Mouse (Mus musculus) G1E (cell line): ENCODE results near the gene Abcf1. TPM values are rescaled to one million over a fixed set of nuclear protein-coding genes. Genes with fewer than 3 reads are reported as not detected.

Source experiments
- ATAC-seq: 2 replicates; pipeline ENCODE4 v1.8.0; 2016; ENCODE audit warnings: mild to moderate bottlenecking; ENCODE audit not compliant: insufficient number of reproducible peaks, poor library complexity, low FRiP score, severe bottlenecking; ENCODE audit errors: extremely low read depth
- DNase-seq: peaks from one replicate; pipeline ENCODE4 v3.0.0; 2012; ENCODE audit warnings: low spot score
- H3K27me3 ChIP-seq: 2 replicates; pipeline ENCODE4 v1.6.1; 2012; ENCODE audit warnings: mild to moderate bottlenecking, low read length, inconsistent platforms; ENCODE audit not compliant: insufficient read depth
- H3K36me3 ChIP-seq: replicated peaks from 2 replicates; pipeline ENCODE3; 2012; ENCODE audit warnings: mild to moderate bottlenecking, inconsistent platforms
- H3K4me1 ChIP-seq: 2 replicates; pipeline ENCODE4 v1.6.1; 2012; ENCODE audit warnings: low read depth, low read length, inconsistent platforms, mixed read lengths; ENCODE audit not compliant: insufficient read depth
- H3K4me3 ChIP-seq: 2 replicates; pipeline ENCODE4 v1.5.1; 2012; ENCODE audit warnings: low read depth, mild to moderate bottlenecking, inconsistent platforms, low read length, moderate library complexity, mixed read lengths
- H3K9me3 ChIP-seq: replicated peaks from 2 replicates; pipeline ENCODE4 v1.6.1; 2012; ENCODE audit warnings: inconsistent platforms
- CTCF ChIP-seq: IDR thresholded peaks from 2 replicates; pipeline ENCODE4 v1.5.1; 2012; ENCODE audit warnings: low read depth, low read length, inconsistent platforms, mixed read lengths
- GATA1 ChIP-seq: IDR thresholded peaks from 2 replicates; pipeline ENCODE4 v1.6.1; 2012; ENCODE audit warnings: borderline replicate concordance, low read length, inconsistent platforms, mixed read lengths
- GATA2 ChIP-seq: IDR thresholded peaks from 2 replicates; pipeline ENCODE4 v1.6.1; 2012; ENCODE audit warnings: low read depth, low read length, inconsistent platforms, borderline replicate concordance
- POLR2AphosphoS5 ChIP-seq: IDR thresholded peaks from 2 replicates; pipeline ENCODE4 v1.6.1; 2012; ENCODE audit warnings: low read depth, low read length, inconsistent platforms; ENCODE audit not compliant: insufficient replicate concordance
- TAL1 ChIP-seq: conservative IDR thresholded peaks from 2 replicates; pipeline ENCODE4 v1.6.1; 2012; ENCODE audit warnings: low read depth, low read length, inconsistent platforms, mixed read lengths
- polyA plus RNA-seq: library from polyadenylated mRNA; stranded (reverse); fragments of >175 nt; gene quantifications from 2 replicates; pipeline ENCODE4 v1.2.3, GENCODE M21; 2012
- total RNA-seq, 2 experiments: library from RNA; stranded (forward) in 1 of 2; stranded (reverse) in 1 of 2; fragments of 200-1000 nt in 1 of 2; fragments of >200 nt in 1 of 2; fragmentation: Nextera tagmentation in 1 of 2; gene quantifications; 2 replicates each; pipeline ENCODE4 v1.2.3; 2014 to 2017

The Abcf1 gene
- total and polyA plus RNA-seq, 3 experiments, result 77.0 to 196 (median 176) TPM

- TF ChIP-seq POLR2AphosphoS5, result no peak
- no peak for TF ChIP-seq GATA1
- peak; percentile 74 for TF ChIP-seq TAL1
- no peak for TF ChIP-seq GATA2
- TF ChIP-seq CTCF, result no peak
- H3K36me3 ChIP-seq, result peaks cover 67% of the 10 kb centered on the region
- no peaks in the 10 kb centered on the region for H3K27me3 ChIP-seq
- H3K4me3 ChIP-seq, result no peak overlapping the region; the same call in 1 of the 2 replicates
- ATAC-seq (peak; percentile 67), DNase-seq (peak; percentile 57)
- H3K9me3 ChIP-seq, result peaks cover 30% of the 10 kb centered on the region
- peaks cover 91% of the 10 kb centered on the region for H3K4me1 ChIP-seq
Measured at GRCm38 (mm10) chr17:36001966-36002365, 32.4 kb upstream of the Abcf1 start.

GRCm38 (mm10) chr17:36001121-36001897 is 31.7 kb upstream of the Abcf1 start:
- peaks cover 30% of the 10 kb centered on the region for H3K9me3 ChIP-seq
- peaks cover 60% of the 10 kb centered on the region for H3K36me3 ChIP-seq

GRCm38 (mm10) chr17:36000349-36000748 is 30.8 kb upstream of the Abcf1 start:
- peaks cover 30% of the 10 kb centered on the region for H3K9me3 ChIP-seq
- DNase-seq (no peak), ATAC-seq (no peak)
- H3K27me3 ChIP-seq, result no peaks in the 10 kb centered on the region
- H3K36me3 ChIP-seq, result peaks cover 54% of the 10 kb centered on the region
- TF ChIP-seq GATA1, result no peak
- no peak for TF ChIP-seq CTCF
- TF ChIP-seq GATA2, result no peak
- TF ChIP-seq TAL1, result no peak
- TF ChIP-seq POLR2AphosphoS5, result no peak
- H3K4me1 ChIP-seq, result peaks cover 91% of the 10 kb centered on the region
- H3K4me3 ChIP-seq, result no peak overlapping the region

More at GRCm38 (mm10) chr17:36001121-36001897, 31.7 kb upstream of the Abcf1 start:
- no peaks in the 10 kb centered on the region for H3K27me3 ChIP-seq
- peaks cover 91% of the 10 kb centered on the region for H3K4me1 ChIP-seq
- H3K4me3 ChIP-seq, result peak overlapping the region; percentile 42; the same call in 1 of the 2 replicates
- TF ChIP-seq CTCF (no peak), GATA1 (no peak), POLR2AphosphoS5 (no peak), TAL1 (no peak), GATA2 (no peak)
- DNase-seq (no peak), ATAC-seq (no peak)

GRCm38 (mm10) chr17:35999356-35999755 is 29.8 kb upstream of the Abcf1 start:
- H3K4me3 ChIP-seq, result no peak overlapping the region
- peaks cover 30% of the 10 kb centered on the region for H3K9me3 ChIP-seq
- peaks cover 47% of the 10 kb centered on the region for H3K36me3 ChIP-seq
- peaks cover 84% of the 10 kb centered on the region for H3K4me1 ChIP-seq
- ATAC-seq (no peak), DNase-seq (no peak)
- TF ChIP-seq GATA2 (no peak), GATA1 (no peak), CTCF (no peak), TAL1 (no peak), POLR2AphosphoS5 (no peak)
- H3K27me3 ChIP-seq, result no peaks in the 10 kb centered on the region

- Histone ChIP-seq H3K36me3 (peaks cover 41% of the 10 kb centered on the region), H3K4me1 (peaks cover 82% of the 10 kb centered on the region), H3K4me3 (peak overlapping the region; percentile 66), H3K27me3 (no peaks in the 10 kb centered on the region), H3K9me3 (peaks cover 30% of the 10 kb centered on the region)
- no peak for TF ChIP-seq TAL1
- no peak for TF ChIP-seq GATA2
- TF ChIP-seq CTCF, result no peak
- no peak for TF ChIP-seq POLR2AphosphoS5
- no peak for TF ChIP-seq GATA1
- DNase-seq (no peak), ATAC-seq (no peak)
Measured at GRCm38 (mm10) chr17:35998545-35999305, 29.2 kb upstream of the Abcf1 start.
